Mouse (Mus musculus): ENCODE data around the gene Pde1a. TPM values are rescaled to one million over a fixed set of nuclear protein-coding genes. Genes with fewer than 3 reads are reported as not detected.

Gene Pde1a
- polyA plus RNA-seq, 1 experiment from 2014 or later = 3.3 TPM

DNA sequence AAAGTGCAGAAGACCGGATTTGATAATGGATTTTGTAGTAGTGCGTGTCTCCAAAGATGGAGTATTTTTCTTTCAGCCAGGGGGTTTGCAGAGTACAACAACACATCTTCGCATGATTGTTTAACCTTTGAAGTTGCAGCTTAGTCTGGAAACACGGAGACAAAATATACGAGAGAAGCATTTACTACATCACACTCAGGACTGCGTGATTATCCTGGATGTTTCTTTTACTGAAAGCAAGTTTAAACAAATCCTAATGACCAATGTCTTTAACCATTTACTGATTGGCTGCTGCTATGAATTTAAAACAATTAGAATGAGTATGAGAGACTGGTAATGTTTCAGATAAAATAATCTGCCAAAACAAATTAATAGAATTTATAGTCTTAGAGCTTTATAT, 290.2 kb downstream of the Pde1a start:
- H3K9ac ChIP-seq (ENCODE audit: low read depth, low read length) = no peak overlapping the region
- H3K9me3 ChIP-seq (replicated peaks; ENCODE audit: control insufficient read depth, low read length) = no peaks in the 10 kb centered on the region
- 68% methylated on average over 6 of the region's 6 CpGs for WGBS (ENCODE audit: insufficient replicate concordance)
- ATAC-seq (ENCODE audit: low read depth) = no peak
- H3K4me1 ChIP-seq (ENCODE audit: control insufficient read depth, low read depth, low read length) = no peaks in the 10 kb centered on the region
- no peaks in the 10 kb centered on the region for H3K27me3 ChIP-seq (ENCODE audit: control insufficient read depth, insufficient read depth, low read depth, low read length)
- no peak overlapping the region for H3K4me3 ChIP-seq (ENCODE audit: low read depth, low read length)
- H3K27ac ChIP-seq (ENCODE audit: low read length) = no peak overlapping the region
- H3K36me3 ChIP-seq (ENCODE audit: control insufficient read depth, insufficient read depth) = no peaks in the 10 kb centered on the region
- H3K4me2 ChIP-seq (ENCODE audit: low read depth, low read length) = no peak overlapping the region

- no peaks in the 10 kb centered on the region for H3K27me3 ChIP-seq (ENCODE audit: control insufficient read depth, insufficient read depth, low read depth, low read length)
- no peak overlapping the region for H3K27ac ChIP-seq (ENCODE audit: low read length)
- H3K9me3 ChIP-seq (replicated peaks; ENCODE audit: control insufficient read depth, low read length) = no peaks in the 10 kb centered on the region
- no peak for ATAC-seq (ENCODE audit: low read depth)
- H3K9ac ChIP-seq (ENCODE audit: low read depth, low read length) = no peak overlapping the region
- 60% methylated on average over 4 of the region's 4 CpGs for WGBS (ENCODE audit: insufficient replicate concordance)
- no peak overlapping the region for H3K4me3 ChIP-seq (ENCODE audit: low read depth, low read length)
- no peaks in the 10 kb centered on the region for H3K36me3 ChIP-seq (ENCODE audit: control insufficient read depth, insufficient read depth)
- no peak overlapping the region for H3K4me2 ChIP-seq (ENCODE audit: low read depth, low read length)
- no peaks in the 10 kb centered on the region for H3K4me1 ChIP-seq (ENCODE audit: control insufficient read depth, low read depth, low read length)
Measured at GRCm38 (mm10) chr2:79825853-79826252, 303.4 kb downstream of the Pde1a start.

GRCm38 (mm10) chr2:79819543-79819942, 309.7 kb downstream of the Pde1a start:
- no peak for ATAC-seq (ENCODE audit: low read depth)
- Histone ChIP-seq H3K27ac (ENCODE audit: low read length) (no peak overlapping the region), H3K4me3 (ENCODE audit: low read depth, low read length) (no peak overlapping the region), H3K27me3 (ENCODE audit: control insufficient read depth, insufficient read depth, low read depth, low read length) (no peaks in the 10 kb centered on the region), H3K4me2 (ENCODE audit: low read depth, low read length) (no peak overlapping the region), H3K9me3 (replicated peaks; ENCODE audit: control insufficient read depth, low read length) (no peaks in the 10 kb centered on the region), H3K36me3 (ENCODE audit: control insufficient read depth, insufficient read depth) (no peaks in the 10 kb centered on the region), H3K9ac (ENCODE audit: low read depth, low read length) (no peak overlapping the region), H3K4me1 (ENCODE audit: control insufficient read depth, low read depth, low read length) (no peaks in the 10 kb centered on the region)
- WGBS (ENCODE audit: insufficient replicate concordance) = 53% methylated on average over 3 of the region's 3 CpGs

- Histone ChIP-seq H3K9ac (ENCODE audit: low read depth, low read length) (no peak overlapping the region), H3K4me3 (ENCODE audit: low read depth, low read length) (no peak overlapping the region), H3K36me3 (ENCODE audit: control insufficient read depth, insufficient read depth) (no peaks in the 10 kb centered on the region), H3K4me1 (ENCODE audit: control insufficient read depth, low read depth, low read length) (no peaks in the 10 kb centered on the region), H3K9me3 (replicated peaks; ENCODE audit: control insufficient read depth, low read length) (no peaks in the 10 kb centered on the region), H3K4me2 (ENCODE audit: low read depth, low read length) (no peak overlapping the region), H3K27ac (ENCODE audit: low read length) (no peak overlapping the region), H3K27me3 (ENCODE audit: control insufficient read depth, insufficient read depth, low read depth, low read length) (no peaks in the 10 kb centered on the region)
- ATAC-seq (ENCODE audit: low read depth) = no peak
- 64% methylated on average over 3 of the region's 3 CpGs for WGBS (ENCODE audit: insufficient replicate concordance)
Measured at GRCm38 (mm10) chr2:79815708-79816484, 313.4 kb downstream of the Pde1a start.

DNA sequence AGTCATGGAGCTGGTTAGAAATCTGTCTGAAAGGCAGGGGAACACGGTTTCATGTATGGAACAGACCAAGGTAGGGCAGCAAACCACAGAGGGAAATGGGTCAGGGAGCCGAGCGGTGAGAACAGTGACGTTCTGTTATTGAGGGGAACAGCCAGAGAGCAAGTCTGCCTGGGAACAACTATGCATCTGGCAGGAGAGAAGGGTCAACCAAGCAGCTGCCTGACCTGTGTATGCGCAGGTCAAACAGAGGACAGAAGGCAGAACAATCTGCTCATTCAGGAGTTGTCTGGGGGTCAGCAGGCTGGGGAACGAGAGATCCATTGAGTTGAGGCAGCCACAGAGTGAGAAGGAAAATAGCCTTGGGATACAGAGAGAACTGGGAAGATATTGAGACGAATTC, 330.6 kb downstream of the Pde1a start:
- no peak overlapping the region for H3K9ac ChIP-seq (ENCODE audit: low read depth, low read length)
- no peak overlapping the region for H3K4me3 ChIP-seq (ENCODE audit: low read depth, low read length)
- no peaks in the 10 kb centered on the region for H3K36me3 ChIP-seq (ENCODE audit: control insufficient read depth, insufficient read depth)
- no peaks in the 10 kb centered on the region for H3K9me3 ChIP-seq (replicated peaks; ENCODE audit: control insufficient read depth, low read length)
- no peaks in the 10 kb centered on the region for H3K4me1 ChIP-seq (ENCODE audit: control insufficient read depth, low read depth, low read length)
- WGBS (ENCODE audit: insufficient replicate concordance) = 48% methylated on average over 7 of the region's 7 CpGs
- H3K4me2 ChIP-seq (ENCODE audit: low read depth, low read length) = no peak overlapping the region
- no peak for ATAC-seq (ENCODE audit: low read depth)
- no peaks in the 10 kb centered on the region for H3K27me3 ChIP-seq (ENCODE audit: control insufficient read depth, insufficient read depth, low read depth, low read length)
- no peak overlapping the region for H3K27ac ChIP-seq (ENCODE audit: low read length)

GRCm38 (mm10) chr2:79797444-79797843, 331.8 kb downstream of the Pde1a start:
- ATAC-seq (ENCODE audit: low read depth) = no peak
- Histone ChIP-seq H3K4me1 (ENCODE audit: control insufficient read depth, low read depth, low read length) (no peaks in the 10 kb centered on the region), H3K36me3 (ENCODE audit: control insufficient read depth, insufficient read depth) (no peaks in the 10 kb centered on the region), H3K27ac (ENCODE audit: low read length) (no peak overlapping the region), H3K4me3 (ENCODE audit: low read depth, low read length) (no peak overlapping the region), H3K4me2 (ENCODE audit: low read depth, low read length) (no peak overlapping the region), H3K9ac (ENCODE audit: low read depth, low read length) (no peak overlapping the region), H3K9me3 (replicated peaks; ENCODE audit: control insufficient read depth, low read length) (no peaks in the 10 kb centered on the region), H3K27me3 (ENCODE audit: control insufficient read depth, insufficient read depth, low read depth, low read length) (no peaks in the 10 kb centered on the region)
- WGBS (ENCODE audit: insufficient replicate concordance) = 55% methylated on average over 2 of the region's 2 CpGs

GRCm38 (mm10) chr2:79793186-79793585, 336.1 kb downstream of the Pde1a start:
- no peaks in the 10 kb centered on the region for H3K36me3 ChIP-seq (ENCODE audit: control insufficient read depth, insufficient read depth)
- no peaks in the 10 kb centered on the region for H3K4me1 ChIP-seq (ENCODE audit: control insufficient read depth, low read depth, low read length)
- no peak overlapping the region for H3K4me3 ChIP-seq (ENCODE audit: low read depth, low read length)
- no peaks in the 10 kb centered on the region for H3K27me3 ChIP-seq (ENCODE audit: control insufficient read depth, insufficient read depth, low read depth, low read length)
- H3K27ac ChIP-seq (ENCODE audit: low read length) = no peak overlapping the region
- ATAC-seq (ENCODE audit: low read depth) = no peak
- H3K9me3 ChIP-seq (replicated peaks; ENCODE audit: control insufficient read depth, low read length) = no peaks in the 10 kb centered on the region
- no peak overlapping the region for H3K9ac ChIP-seq (ENCODE audit: low read depth, low read length)
- no peak overlapping the region for H3K4me2 ChIP-seq (ENCODE audit: low read depth, low read length)
- WGBS (ENCODE audit: insufficient replicate concordance) = 53% methylated on average over 2 of the region's 2 CpGs

- H3K4me2 ChIP-seq (ENCODE audit: low read depth, low read length) = no peak overlapping the region
- ATAC-seq (ENCODE audit: low read depth) = no peak
- H3K9ac ChIP-seq (ENCODE audit: low read depth, low read length) = no peak overlapping the region
- no peaks in the 10 kb centered on the region for H3K9me3 ChIP-seq (replicated peaks; ENCODE audit: control insufficient read depth, low read length)
- WGBS (ENCODE audit: insufficient replicate concordance) = 63% methylated on average over 11 of the region's 11 CpGs
- H3K27ac ChIP-seq (ENCODE audit: low read length) = no peak overlapping the region
- H3K27me3 ChIP-seq (ENCODE audit: control insufficient read depth, insufficient read depth, low read depth, low read length) = no peaks in the 10 kb centered on the region
- H3K4me1 ChIP-seq (ENCODE audit: control insufficient read depth, low read depth, low read length) = no peaks in the 10 kb centered on the region
- no peak overlapping the region for H3K4me3 ChIP-seq (ENCODE audit: low read depth, low read length)
- H3K36me3 ChIP-seq (ENCODE audit: control insufficient read depth, insufficient read depth) = no peaks in the 10 kb centered on the region
Measured at GRCm38 (mm10) chr2:79786467-79786866, 342.8 kb downstream of the Pde1a start.

DNA sequence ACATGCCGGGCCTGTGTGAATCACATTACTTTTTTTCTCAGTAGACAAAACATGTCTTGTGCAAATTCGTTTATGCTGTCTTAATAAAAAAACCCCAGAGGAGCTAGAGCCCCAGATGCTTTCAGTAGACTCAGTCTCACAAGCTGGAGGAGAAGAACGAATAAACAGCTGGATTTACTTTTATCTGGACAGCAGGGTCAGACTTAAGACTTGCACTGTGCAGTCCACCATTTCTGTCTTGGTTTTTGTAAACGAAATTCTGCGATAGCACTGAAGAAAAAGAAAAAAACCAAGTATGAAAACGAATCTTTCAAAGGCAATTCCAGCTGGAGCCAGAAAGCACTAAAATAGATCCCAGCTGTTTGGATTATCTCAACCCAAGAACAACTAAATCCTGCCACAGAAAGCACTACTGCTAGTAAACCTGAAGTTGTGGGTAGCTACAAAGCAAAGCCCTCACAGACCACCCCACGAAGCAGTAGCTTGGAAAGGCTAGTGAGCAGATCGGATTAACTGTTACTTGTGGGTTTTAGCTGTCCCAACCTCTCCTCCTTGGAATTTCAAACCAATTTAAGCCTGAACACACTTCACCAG, 343.6 kb downstream of the Pde1a start:
- WGBS (ENCODE audit: insufficient replicate concordance) = 50% methylated on average over 8 of the region's 8 CpGs
- Histone ChIP-seq H3K4me1 (ENCODE audit: control insufficient read depth, low read depth, low read length) (no peaks in the 10 kb centered on the region), H3K27ac (ENCODE audit: low read length) (no peak overlapping the region), H3K4me3 (ENCODE audit: low read depth, low read length) (no peak overlapping the region), H3K36me3 (ENCODE audit: control insufficient read depth, insufficient read depth) (no peaks in the 10 kb centered on the region), H3K9ac (ENCODE audit: low read depth, low read length) (no peak overlapping the region), H3K4me2 (ENCODE audit: low read depth, low read length) (no peak overlapping the region), H3K9me3 (replicated peaks; ENCODE audit: control insufficient read depth, low read length) (no peaks in the 10 kb centered on the region), H3K27me3 (ENCODE audit: control insufficient read depth, insufficient read depth, low read depth, low read length) (no peaks in the 10 kb centered on the region)
- no peak for ATAC-seq (ENCODE audit: low read depth)

Data from liver, embryonic 16.5 days (tissue).